Comparison of ENCODE assay signal across 15 mouse cellular contexts in genomic region chr13:20503371-20503770, GRCm38 (mm10).
"Had no signal": no experiment of that assay in that cellular context is flagged by ENCODE, and none has a peak within 500 bp of the region (broad histone marks: within the 10 kb centered on the region; RNA-seq: fewer than 3 reads in every experiment).

No protein-coding gene starts in this region.

- H3K4me3 ChIP-seq: liver, embryonic 13.5 days; midbrain, embryonic 12.5 days; myocyte; neural tube, embryonic 13.5 days; stomach, embryonic 15.5 days had no signal

- H3K9ac ChIP-seq: liver, embryonic 13.5 days; midbrain, embryonic 12.5 days; neural tube, embryonic 13.5 days; stomach, embryonic 15.5 days had no signal

- H3K4me2 ChIP-seq: liver, embryonic 13.5 days; midbrain, embryonic 12.5 days; neural tube, embryonic 13.5 days; stomach, embryonic 15.5 days had no signal

- H3K9me3 ChIP-seq: liver, embryonic 13.5 days; midbrain, embryonic 12.5 days; neural tube, embryonic 13.5 days; stomach, embryonic 15.5 days had no signal

- ATAC-seq: midbrain, embryonic 16.5 days had no signal

- H3K27me3 ChIP-seq: liver, embryonic 13.5 days; midbrain, embryonic 12.5 days; neural tube, embryonic 13.5 days; stomach, embryonic 15.5 days had no signal

- DNase-seq: kidney, postnatal 14 days; kidney, postnatal 4 days; liver, embryonic 13.5 days; lung, adult 2 months; lung, postnatal 14 days; lung, postnatal 4 days; retina, postnatal 1 day; right cerebral cortex, postnatal 25 days; spleen, adult 18-20 months; thymus, postnatal 25 days had no signal

- H3K36me3 ChIP-seq: liver, embryonic 13.5 days; midbrain, embryonic 12.5 days; neural tube, embryonic 13.5 days; stomach, embryonic 15.5 days had no signal

- H3K4me1 ChIP-seq: liver, embryonic 13.5 days; stomach, embryonic 15.5 days had no signal

- H3K27ac ChIP-seq: liver, embryonic 13.5 days; midbrain, embryonic 12.5 days; neural tube, embryonic 13.5 days; stomach, embryonic 15.5 days had no signal
